Mouse (Mus musculus) mouse trophoblast stem cell (cell line): ENCODE results near the gene Acads.

Source experiments
- in situ Hi-C, 2 experiments: fragments of 300-500 bp; cut with MseI, MboI; formaldehyde crosslinking; loops; 2 replicates in 1 of 2; 3 replicates in 1 of 2; pipeline ENCODE4 v1.15.1; 2025

The Acads gene

DNA sequence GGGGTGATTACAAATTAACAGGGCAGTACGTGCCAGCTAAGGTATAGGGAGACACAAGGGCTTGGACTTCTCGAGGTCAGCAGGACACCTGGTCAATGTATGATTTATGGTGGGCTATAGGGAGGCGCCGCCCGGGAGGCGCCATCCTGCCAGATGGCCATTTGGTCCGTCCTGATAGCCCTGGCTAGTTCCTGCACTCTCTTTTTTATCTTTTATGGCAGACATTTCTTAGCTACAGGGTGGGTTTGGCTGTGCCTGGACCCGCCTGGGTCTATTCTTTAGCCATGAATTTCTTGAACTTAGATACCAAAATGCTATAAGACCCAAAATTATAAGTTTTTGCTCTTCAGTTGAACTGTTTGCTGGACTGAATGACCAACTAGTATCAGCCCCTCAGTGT lies 45.8 kb downstream of the Acads start:
- in situ Hi-C loops, result loop anchor here (10.0 kb wide), 2 partner anchors 89 to 99 kb away; partner anchors contain the start of gene Hnf1a (in 1 of the 2)

DNA sequence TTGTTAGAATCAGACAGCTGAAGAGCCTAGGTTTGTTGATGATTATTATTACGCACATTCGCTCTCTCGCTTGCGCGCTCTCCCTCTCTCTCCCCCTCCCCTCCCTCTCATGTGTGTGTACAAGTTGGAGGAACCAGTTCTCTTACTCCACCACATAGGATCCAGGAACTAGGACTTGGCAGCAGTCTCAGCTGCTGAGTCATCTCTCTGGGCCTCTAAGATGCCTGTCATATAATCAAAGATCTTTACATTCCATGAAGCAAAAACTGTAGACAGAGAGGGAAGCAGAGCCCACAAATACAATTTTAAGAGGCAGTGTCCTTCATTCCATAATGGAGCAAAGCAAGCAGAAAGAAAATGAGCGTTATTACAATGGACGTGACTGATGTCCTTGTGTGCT lies 47.0 kb downstream of the Acads start:
- in situ Hi-C loops, result loop anchor here (10.0 kb wide), 2 partner anchors 87 to 97 kb away; partner anchors contain the start of gene Hnf1a (in 1 of the 2)

DNA sequence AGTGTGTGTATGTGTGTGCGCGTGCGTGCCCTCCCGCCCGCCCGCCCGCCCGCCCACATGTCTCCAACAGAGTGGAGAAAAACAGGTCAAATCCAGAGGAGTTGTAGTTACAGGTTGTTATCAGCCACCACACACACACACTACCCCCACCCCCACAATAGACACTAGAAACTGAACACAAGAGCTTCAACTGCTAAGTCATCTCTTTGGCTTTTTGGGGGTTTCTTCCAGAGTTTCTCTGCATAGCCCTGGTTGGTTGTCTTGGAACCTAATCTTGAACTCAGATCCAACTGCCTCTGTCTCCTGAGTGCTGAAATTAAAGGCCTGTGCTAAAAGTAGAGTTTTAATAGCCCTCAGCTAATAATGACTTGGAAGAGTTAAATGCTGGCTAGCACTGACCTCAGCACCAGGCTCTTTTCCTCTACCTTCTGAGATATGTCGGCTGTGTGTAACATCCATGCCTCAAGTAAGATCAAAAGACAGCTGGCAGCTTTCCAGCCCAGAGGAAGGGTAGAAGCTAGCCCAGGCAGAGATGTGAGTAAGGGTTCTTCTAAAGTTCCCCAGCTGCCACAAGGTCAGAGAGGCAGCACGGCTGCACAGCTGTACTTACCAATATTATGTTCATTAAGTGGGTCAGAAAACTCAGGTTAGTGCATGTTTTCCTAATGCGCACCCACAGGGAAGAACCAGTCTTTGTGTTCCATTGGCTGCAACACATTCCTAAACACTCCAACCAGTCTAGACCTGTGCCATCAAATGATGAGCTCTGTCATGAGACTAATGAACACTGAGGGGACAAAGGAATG lies 47.8 kb downstream of the Acads start:
- in situ Hi-C loops, result loop anchor here (10.0 kb wide), 2 partner anchors 86 to 96 kb away; partner anchors contain the start of gene Hnf1a (in 1 of the 2)

DNA sequence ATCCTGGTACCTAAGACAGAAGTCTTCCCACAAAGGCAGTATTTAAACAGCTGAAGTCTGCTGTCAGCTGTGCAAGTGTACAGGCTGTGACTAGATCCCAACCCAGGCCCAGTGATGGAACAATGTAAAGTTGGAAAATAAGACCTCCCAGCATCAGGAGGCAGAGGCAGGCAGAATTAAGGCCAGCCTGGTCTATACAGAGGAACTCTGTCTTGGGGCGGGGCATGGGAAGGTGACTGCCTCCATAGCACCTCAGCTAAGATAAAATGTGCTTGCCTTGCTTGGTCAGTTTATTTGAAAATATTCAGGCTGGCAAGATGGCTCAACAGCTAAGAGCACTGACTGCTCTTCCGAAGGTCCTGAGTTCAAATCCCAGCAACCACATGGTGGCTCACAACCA lies 48.7 kb downstream of the Acads start:
- in situ Hi-C loops, result loop anchor here (10.0 kb wide), 2 partner anchors 86 to 96 kb away; partner anchors contain the start of gene Hnf1a (in 1 of the 2)

DNA sequence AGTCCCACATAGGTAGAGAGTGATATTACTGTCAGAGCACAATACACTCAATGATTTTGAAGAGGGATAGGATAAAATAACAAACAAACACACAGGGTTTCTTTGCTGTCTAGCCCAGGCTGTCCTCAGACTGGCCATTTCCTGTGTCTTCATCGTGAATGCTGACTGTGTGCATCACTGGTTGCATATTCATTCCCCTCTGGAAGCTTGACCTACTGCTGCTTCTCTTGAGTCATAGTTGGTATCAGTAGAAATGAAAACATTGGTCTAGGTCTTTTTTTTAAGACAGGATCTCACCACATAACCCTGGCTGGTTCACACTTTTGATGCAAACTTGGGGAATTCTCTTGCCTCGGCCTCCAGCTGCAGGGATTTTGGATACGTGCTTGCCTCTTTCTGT lies 49.5 kb downstream of the Acads start:
- in situ Hi-C loops, result loop anchor here (10.0 kb wide), 2 partner anchors 85 to 95 kb away; partner anchors contain the start of gene Hnf1a (in 1 of the 2)

DNA sequence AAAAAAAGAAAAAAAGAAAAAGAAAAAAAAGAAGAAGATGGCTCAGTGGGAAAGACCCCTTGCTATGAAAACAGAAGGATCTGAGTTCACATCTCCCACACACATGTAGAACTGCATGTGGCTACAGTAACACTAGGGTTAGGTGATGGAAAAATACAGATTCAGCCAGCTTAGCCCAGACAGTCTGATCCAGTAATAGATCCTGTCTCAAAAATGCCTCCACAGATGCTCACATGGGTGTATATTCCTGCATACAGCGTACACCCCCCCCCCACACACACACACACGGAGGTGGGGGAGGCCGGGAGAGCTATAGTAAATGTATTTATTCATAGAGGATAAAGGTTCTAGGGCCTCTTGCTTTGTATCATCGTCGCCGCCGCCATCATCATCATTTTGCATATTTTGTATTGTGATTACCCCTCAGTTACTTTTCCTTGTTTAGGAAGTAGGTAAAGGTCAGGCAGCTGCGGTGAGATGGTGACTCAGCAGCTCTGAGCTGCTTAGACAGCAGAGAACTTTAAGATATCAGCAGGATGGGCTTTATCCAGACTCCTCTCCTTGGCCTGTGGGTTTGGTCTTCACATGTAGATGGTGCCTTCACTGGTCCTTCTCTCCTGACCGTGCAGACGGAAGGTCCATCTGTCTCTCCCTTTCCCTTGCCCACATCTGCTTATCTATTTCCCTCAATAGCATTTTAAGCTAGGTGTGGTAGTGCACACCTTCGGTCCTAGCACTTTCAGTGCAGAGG lies 50.3 kb downstream of the Acads start:
- in situ Hi-C loops, result no loop called here

DNA sequence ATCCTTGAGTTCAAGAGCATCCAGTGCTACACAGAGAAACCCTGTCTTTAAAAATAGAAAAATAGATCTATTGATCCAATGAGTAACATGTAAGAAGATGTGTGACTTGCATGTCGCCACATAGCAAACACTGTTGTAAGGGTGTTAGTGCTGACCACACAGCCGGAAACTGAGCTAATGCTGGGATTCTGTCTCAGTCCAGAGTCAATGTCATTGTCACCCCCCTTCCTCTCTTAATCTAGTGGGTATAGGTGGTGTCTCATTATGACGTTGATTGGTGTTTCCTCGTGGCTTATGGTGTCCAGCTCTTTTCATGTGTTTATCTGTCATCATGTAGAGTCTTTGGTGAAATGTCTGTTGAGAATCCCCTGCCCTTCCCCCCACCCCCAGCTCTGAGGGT lies 52.9 kb downstream of the Acads start:
- in situ Hi-C loops, result no loop called here

DNA sequence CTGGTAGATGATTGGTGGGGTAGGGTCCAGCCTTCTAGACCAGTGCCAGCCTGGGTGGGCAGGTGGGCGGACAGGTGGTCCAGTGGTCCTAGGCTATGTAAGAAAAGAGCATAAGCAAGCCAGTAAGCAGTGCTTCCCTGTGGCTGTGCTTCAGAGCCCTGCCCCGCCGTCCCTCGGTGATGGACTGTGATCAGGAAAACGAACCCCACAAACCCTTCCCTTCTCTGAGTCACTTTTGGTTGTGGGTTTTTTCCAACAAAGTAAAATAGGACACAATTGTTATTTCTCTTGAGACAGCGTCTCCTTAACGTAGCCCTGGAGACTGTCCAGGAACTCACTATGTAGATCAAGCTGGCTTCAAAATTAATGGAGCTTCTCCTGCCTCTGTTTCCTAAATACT lies 55.8 kb downstream of the Acads start:
- in situ Hi-C loops, result no loop called here

DNA sequence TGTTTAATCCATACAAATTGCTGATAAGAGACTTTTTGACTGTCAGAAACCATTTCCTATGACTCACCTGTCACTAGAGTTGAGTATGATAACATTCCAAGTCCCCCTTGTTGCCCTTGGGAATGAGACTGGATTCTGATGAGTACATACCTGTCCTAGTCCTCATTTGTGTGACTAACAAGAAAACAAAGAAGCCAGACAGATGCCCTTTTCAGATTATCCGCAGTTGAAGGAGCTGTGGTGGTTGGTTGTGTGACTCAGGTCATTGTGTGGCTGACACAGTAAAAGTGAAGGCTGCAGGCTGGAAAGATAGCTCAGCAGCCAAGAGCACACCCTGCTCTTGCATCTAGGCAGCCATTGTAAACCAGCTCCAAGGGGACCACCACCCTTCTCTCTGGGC lies 56.6 kb downstream of the Acads start:
- in situ Hi-C loops, result no loop called here

DNA sequence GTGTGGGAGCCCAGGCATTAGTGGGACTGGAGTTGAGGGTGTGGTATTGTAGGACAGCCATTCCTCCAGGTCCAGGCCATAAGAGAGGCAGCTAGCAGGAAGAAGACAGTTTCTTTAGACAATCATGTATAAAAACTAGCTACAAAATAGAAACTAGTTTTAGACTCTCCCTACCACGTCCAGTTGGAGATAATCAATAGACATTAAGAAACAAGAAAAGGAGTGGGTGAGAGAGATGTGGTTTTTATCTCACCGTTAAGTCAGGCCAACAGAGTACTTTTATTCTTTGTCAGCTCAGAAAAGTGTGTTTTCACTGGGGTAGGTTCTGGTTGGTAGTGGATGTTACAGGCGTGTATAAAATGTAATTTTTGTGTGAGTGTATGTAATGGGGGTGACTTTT lies 58.2 kb downstream of the Acads start:
- in situ Hi-C loops, result no loop called here
